Mouse (Mus musculus) stomach, embryonic 16.5 days (tissue): Measurements from ENCODE around the gene Scamp2. TPM values are rescaled to one million over a fixed set of nuclear protein-coding genes. Genes with fewer than 3 reads are reported as not detected.

Experiments
- ATAC-seq: fragments of 200-750 bp; cut with Nextera tagmentation; 2 replicates; pipeline ENCODE4 v1.8.0; 2017; ENCODE audit warnings: moderate number of reproducible peaks, moderate TSS enrichment; ENCODE audit not compliant: insufficient read depth, low FRiP score
- H3K27ac ChIP-seq: fragments of 300-500 bp; sonication (generic); 2 replicates; pipeline ENCODE4 v1.5.1; 2014; ENCODE audit warnings: low read length
- H3K27me3 ChIP-seq: fragments of 300-500 bp; sonication (generic); 2 replicates; pipeline ENCODE4 v1.6.1; 2014; ENCODE audit warnings: low read length, control low read depth, mixed read lengths; ENCODE audit not compliant: control insufficient read depth, insufficient read depth
- H3K36me3 ChIP-seq: fragments of 300-500 bp; sonication (generic); 2 replicates; pipeline ENCODE4 v1.6.1; 2014; ENCODE audit warnings: low read length; ENCODE audit not compliant: control insufficient read depth, insufficient read depth
- H3K4me1 ChIP-seq: fragments of 300-500 bp; sonication (generic); 2 replicates; pipeline ENCODE4 v1.6.1; 2014; ENCODE audit warnings: low read length, control low read depth, mixed read lengths; ENCODE audit not compliant: control insufficient read depth, insufficient read depth
- H3K4me2 ChIP-seq: fragments of 300-500 bp; sonication (generic); 2 replicates; pipeline ENCODE4 v1.6.1; 2014; ENCODE audit warnings: low read depth, low read length, mixed read lengths
- H3K4me3 ChIP-seq: fragments of 300-500 bp; sonication (generic); replicated peaks from 2 replicates; pipeline ENCODE4 v1.5.1; 2014; ENCODE audit warnings: mild to moderate bottlenecking, low read length
- H3K9ac ChIP-seq: fragments of 300-500 bp; sonication (generic); 2 replicates; pipeline ENCODE4 v1.6.1; 2014; ENCODE audit warnings: low read length
- H3K9me3 ChIP-seq: fragments of 300-500 bp; sonication (generic); replicated peaks from 2 replicates; pipeline ENCODE4 v1.6.1; 2016; ENCODE audit warnings: low read length, control low read depth; ENCODE audit not compliant: control insufficient read depth
- WGBS: fragments of 180-500 bp; shearing (Covaris S2); extraction: QIAGEN DNeasy Blood & Tissue Kit; methylation state at CpG from one replicate; pipeline ENCODE4 v1.1.7; 2014; 5-methylcytosine and 5-hydroxymethylcytosine counted together
- polyA plus RNA-seq: library from polyadenylated mRNA; unstranded; fragments of >200 nt; fragmentation: Nextera tagmentation; extraction: Ambion mirVana; gene quantifications from 2 replicates; pipeline ENCODE4 v1.2.1, GENCODE M21; 2015

Gene Scamp2
- polyA plus RNA-seq, 1 experiment from 2014 or later: 98.7 TPM

- Histone ChIP-seq H3K27me3 (0 out of 2 replicates have a peak, but pooled peaks cover 5% of the 10 kb centered on the region), H3K9ac (no peak overlapping the region), H3K27ac (no peak overlapping the region), H3K4me2 (no peak overlapping the region), H3K9me3 (no peaks in the 10 kb centered on the region), H3K36me3 (no peaks in the 10 kb centered on the region), H3K4me3 (no peak overlapping the region), H3K4me1 (no peaks in the 10 kb centered on the region)
- 57% methylated on average over 3 of the region's 3 CpGs for WGBS
- no peak for ATAC-seq
Measured at GRCm38 (mm10) chr9:57609803-57610202, 49.1 kb downstream of the Scamp2 start.

- no peak overlapping the region for H3K4me2 ChIP-seq
- 50% methylated on average over 3 of the region's 3 CpGs for WGBS
- H3K27ac ChIP-seq: no peak overlapping the region
- H3K36me3 ChIP-seq: no peaks in the 10 kb centered on the region
- H3K4me3 ChIP-seq: no peak overlapping the region
- no peaks in the 10 kb centered on the region for H3K4me1 ChIP-seq
- H3K9me3 ChIP-seq: no peaks in the 10 kb centered on the region
- no peak for ATAC-seq
- H3K27me3 ChIP-seq: 0 out of 2 replicates have a peak, but pooled peaks cover 5% of the 10 kb centered on the region
- no peak overlapping the region for H3K9ac ChIP-seq
Measured at GRCm38 (mm10) chr9:57610359-57610826, 49.6 kb downstream of the Scamp2 start.

GRCm38 (mm10) chr9:57612587-57612986 is 51.8 kb downstream of the Scamp2 start:
- WGBS: 74% methylated on average over 7 of the region's 7 CpGs
- H3K27me3 ChIP-seq: no peaks in the 10 kb centered on the region
- H3K9ac ChIP-seq: no peak overlapping the region
- H3K4me3 ChIP-seq: no peak overlapping the region
- H3K9me3 ChIP-seq: no peaks in the 10 kb centered on the region
- H3K4me1 ChIP-seq: no peaks in the 10 kb centered on the region
- ATAC-seq: no peak
- H3K36me3 ChIP-seq: no peaks in the 10 kb centered on the region
- H3K4me2 ChIP-seq: no peak overlapping the region
- no peak overlapping the region for H3K27ac ChIP-seq

GRCm38 (mm10) chr9:57613975-57614374 is 53.2 kb downstream of the Scamp2 start:
- no peaks in the 10 kb centered on the region for H3K4me1 ChIP-seq
- no peak overlapping the region for H3K27ac ChIP-seq
- H3K27me3 ChIP-seq: no peaks in the 10 kb centered on the region
- H3K4me2 ChIP-seq: no peak overlapping the region
- 67% methylated on average over 7 of the region's 7 CpGs for WGBS
- no peaks in the 10 kb centered on the region for H3K36me3 ChIP-seq
- H3K9me3 ChIP-seq: no peaks in the 10 kb centered on the region
- no peak for ATAC-seq
- H3K9ac ChIP-seq: no peak overlapping the region
- H3K4me3 ChIP-seq: no peak overlapping the region

- ATAC-seq: no peak
- H3K9ac ChIP-seq: no peak overlapping the region
- no peak overlapping the region for H3K4me2 ChIP-seq
- H3K9me3 ChIP-seq: no peaks in the 10 kb centered on the region
- H3K27me3 ChIP-seq: no peaks in the 10 kb centered on the region
- no peaks in the 10 kb centered on the region for H3K4me1 ChIP-seq
- no peak overlapping the region for H3K4me3 ChIP-seq
- H3K27ac ChIP-seq: no peak overlapping the region
- 79% methylated on average over 4 of the region's 4 CpGs for WGBS
- no peaks in the 10 kb centered on the region for H3K36me3 ChIP-seq
Measured at GRCm38 (mm10) chr9:57614786-57615185, 54.0 kb downstream of the Scamp2 start.

- no peaks in the 10 kb centered on the region for H3K27me3 ChIP-seq
- H3K36me3 ChIP-seq: no peaks in the 10 kb centered on the region
- no peak overlapping the region for H3K27ac ChIP-seq
- H3K9me3 ChIP-seq: no peaks in the 10 kb centered on the region
- 69% methylated on average over 8 of the region's 8 CpGs for WGBS
- H3K4me3 ChIP-seq: no peak overlapping the region
- H3K4me2 ChIP-seq: no peak overlapping the region
- H3K4me1 ChIP-seq: no peaks in the 10 kb centered on the region
- no peak for ATAC-seq
- no peak overlapping the region for H3K9ac ChIP-seq
Measured at GRCm38 (mm10) chr9:57617556-57618169, 56.9 kb downstream of the Scamp2 start.

- H3K9ac ChIP-seq: no peak overlapping the region
- WGBS: 58% methylated on average over 8 of the region's 8 CpGs
- no peak overlapping the region for H3K4me3 ChIP-seq
- no peak for ATAC-seq
- H3K4me1 ChIP-seq: no peaks in the 10 kb centered on the region
- no peaks in the 10 kb centered on the region for H3K9me3 ChIP-seq
- H3K4me2 ChIP-seq: no peak overlapping the region
- H3K27ac ChIP-seq: no peak overlapping the region
- H3K27me3 ChIP-seq: no peaks in the 10 kb centered on the region
- no peaks in the 10 kb centered on the region for H3K36me3 ChIP-seq
Measured at GRCm38 (mm10) chr9:57618854-57619253, 58.1 kb downstream of the Scamp2 start.

GRCm38 (mm10) chr9:57620674-57621073 is 59.9 kb downstream of the Scamp2 start, which contains the start of gene Lman1l:
Gene Lman1l, minus strand, starts transcription at chr9:57620774.
- Histone ChIP-seq H3K4me3 (no peak within 1 kb of the TSS), H3K9ac (no peak within 1 kb of the TSS), H3K4me1 (no peaks in the 10 kb centered on the region), H3K27me3 (no peaks in the 10 kb centered on the region), H3K36me3 (peaks cover 5% of the 10 kb centered on the region), H3K27ac (no peak within 1 kb of the TSS), H3K9me3 (no peaks in the 10 kb centered on the region), H3K4me2 (no peak within 1 kb of the TSS)
- WGBS: 88% methylated on average over 5 of the region's 5 CpGs
- ATAC-seq: no peak

- Histone ChIP-seq H3K4me1 (no peaks in the 10 kb centered on the region), H3K27ac (no peak overlapping the region), H3K4me2 (no peak overlapping the region), H3K36me3 (peaks cover 33% of the 10 kb centered on the region), H3K27me3 (no peaks in the 10 kb centered on the region), H3K4me3 (no peak overlapping the region), H3K9me3 (no peaks in the 10 kb centered on the region), H3K9ac (no peak overlapping the region)
- WGBS: 80% methylated on average over 7 of the region's 7 CpGs
- no peak for ATAC-seq
Measured at GRCm38 (mm10) chr9:57624295-57624694, 63.6 kb downstream of the Scamp2 start.
